Mouse (Mus musculus) large intestine, adult 2 months (tissue): ENCODE data around the gene Tbck. TPM values are rescaled to one million over a fixed set of nuclear protein-coding genes. Genes with fewer than 3 reads are reported as not detected.

ENCODE experiments used
- DNase-seq: peaks from one replicate; pipeline ENCODE4 v3.0.0-alpha.2; 2012; ENCODE audit warnings: low read depth, low spot score
- WGBS: fragments of 180-500 bp; shearing (Covaris S2); methylation state at CpG from one replicate; pipeline ENCODE4 v1.1.7; 2018; 5-methylcytosine and 5-hydroxymethylcytosine counted together
- polyA plus RNA-seq: library from polyadenylated mRNA; depleted of rRNA; stranded (reverse); fragments of >200 nt; gene quantifications from 2 replicates; pipeline ENCODE4 v1.2.3, GENCODE M21; 2012

The Tbck gene
- polyA plus RNA-seq, 1 experiment, result 3.0 TPM

DNA sequence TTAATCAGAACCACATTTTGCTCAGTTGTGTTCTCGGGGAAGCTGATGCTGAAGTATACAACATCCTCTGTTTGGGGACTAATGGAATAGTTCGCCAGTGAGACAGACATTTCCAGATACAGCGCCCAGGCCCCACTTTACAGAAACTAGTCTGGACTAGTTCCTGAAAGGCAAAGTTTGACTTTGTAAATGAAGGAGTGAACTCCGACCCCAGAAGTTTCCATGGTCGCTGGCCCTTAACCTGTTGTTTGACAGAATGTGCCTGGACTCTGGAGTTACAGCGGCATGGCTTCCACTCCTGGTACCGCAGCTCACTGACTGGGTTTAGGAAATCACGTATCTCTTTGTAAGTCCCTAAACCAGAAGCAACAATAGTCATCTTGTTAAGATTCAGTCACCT is 176.9 kb downstream of the Tbck start:
- DNase-seq, result no peak
- 71% methylated on average over 8 of the region's 8 CpGs for WGBS

DNA sequence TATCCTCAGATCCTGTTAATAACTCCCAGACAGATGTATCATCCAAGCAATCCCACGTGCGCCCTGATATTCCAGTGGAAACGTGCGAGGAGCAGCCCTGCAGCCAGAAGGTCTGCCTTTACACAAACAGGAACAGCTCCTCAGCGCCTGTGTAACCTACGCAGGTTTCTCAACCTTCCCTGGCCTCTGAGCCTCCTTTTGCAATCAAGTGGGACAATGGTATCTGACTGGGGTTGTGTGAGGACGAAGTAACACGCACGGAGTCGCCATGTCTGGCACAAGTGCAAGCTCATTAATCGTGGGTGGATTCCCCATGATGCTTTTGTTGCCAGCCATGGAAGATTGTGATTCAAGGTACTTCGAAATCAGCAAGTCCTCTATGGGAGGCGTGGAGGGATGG is 179.9 kb downstream of the Tbck start:
- no peak for DNase-seq
- WGBS, result 75% methylated on average over 13 of the region's 13 CpGs

DNA sequence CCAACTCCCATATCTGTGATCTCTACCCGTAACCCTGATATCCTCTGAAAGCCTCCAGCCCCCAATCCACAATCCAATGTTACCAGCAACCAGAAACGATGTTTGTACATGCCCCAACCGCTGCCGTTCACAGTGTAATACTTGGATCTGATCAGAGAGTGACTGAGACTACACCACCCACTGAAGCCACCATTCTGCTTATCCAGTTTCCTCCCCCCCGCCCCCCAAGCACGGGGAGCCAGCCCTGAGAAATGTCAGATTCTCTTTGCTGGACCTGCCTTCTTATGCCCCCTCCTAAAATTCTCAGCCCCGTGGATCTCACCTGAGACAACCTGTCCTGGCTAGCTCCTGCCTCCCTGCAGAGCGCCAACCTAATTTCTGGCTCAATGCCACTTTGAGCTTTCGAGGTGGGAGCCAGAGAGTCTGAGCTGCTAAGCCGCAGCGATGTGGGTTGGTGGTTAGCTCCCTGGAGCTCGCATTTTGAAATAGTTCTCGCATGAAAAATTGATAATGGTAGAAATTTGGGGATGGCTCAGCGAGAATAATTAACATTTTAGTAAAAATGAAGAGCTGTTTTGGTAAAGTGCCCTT is 180.5 kb downstream of the Tbck start:
- 68% methylated on average over 14 of the region's 14 CpGs for WGBS
- no peak for DNase-seq

DNA sequence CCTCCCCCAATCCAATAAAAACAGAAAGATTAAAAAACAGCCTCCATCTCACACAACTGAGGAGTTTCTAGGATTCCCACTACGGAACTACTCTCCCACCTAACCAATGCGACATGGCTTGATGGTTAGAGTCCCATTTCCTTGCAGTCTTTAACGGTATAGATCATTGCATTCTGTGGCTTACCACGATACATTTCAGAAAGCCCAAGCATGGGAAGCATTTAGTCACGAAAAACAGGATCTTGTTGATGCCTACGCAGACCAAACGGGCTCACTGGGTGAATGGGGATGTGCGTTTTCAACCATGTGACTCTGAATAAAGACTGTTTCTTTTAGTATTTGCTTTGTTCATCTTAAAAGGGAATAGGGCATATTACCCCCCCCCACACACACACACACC is 181.0 kb downstream of the Tbck start:
- 77% methylated on average over 8 of the region's 8 CpGs for WGBS
- DNase-seq, result no peak

DNA sequence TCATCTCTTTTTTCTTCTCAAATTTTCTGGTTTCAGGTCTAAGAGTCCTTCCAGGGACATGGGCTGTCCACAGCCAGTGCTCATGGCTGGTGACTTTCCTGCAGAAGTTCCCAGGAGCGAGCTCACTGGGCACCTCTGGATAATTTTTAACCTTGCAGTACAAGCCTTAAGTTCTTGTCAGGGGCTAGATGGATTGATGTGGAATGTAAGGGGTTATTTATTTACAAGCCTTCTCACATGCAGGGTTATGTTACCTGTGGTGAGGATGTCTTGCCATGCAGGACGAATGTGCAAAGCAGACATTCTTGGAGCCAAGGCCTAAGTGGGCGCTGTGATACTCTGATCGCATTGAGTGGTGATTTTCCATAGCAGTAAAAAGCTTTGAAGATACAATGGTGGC is 181.7 kb downstream of the Tbck start:
- 62% methylated on average over 4 of the region's 4 CpGs for WGBS
- no peak for DNase-seq

DNA sequence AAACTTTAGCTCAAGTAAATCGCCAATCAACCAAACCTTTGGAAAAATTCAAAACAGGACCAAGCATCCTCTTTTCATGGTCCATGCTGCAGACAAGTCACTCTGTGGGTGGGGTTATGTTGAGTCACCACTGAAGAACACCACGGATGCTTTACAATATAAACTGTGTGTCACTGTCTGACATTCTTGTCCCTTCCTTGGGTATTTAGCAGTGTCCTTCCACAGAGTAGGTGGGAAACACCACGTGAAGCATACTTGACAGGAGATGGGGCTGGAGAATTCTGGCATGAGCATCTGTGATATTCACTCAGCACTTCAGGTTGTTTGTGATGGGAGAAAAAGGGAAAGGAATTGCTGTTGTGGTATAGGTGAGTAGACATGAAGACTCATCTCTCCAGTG is 183.0 kb downstream of the Tbck start:
- WGBS, result 66% methylated on average over 3 of the region's 3 CpGs

DNA sequence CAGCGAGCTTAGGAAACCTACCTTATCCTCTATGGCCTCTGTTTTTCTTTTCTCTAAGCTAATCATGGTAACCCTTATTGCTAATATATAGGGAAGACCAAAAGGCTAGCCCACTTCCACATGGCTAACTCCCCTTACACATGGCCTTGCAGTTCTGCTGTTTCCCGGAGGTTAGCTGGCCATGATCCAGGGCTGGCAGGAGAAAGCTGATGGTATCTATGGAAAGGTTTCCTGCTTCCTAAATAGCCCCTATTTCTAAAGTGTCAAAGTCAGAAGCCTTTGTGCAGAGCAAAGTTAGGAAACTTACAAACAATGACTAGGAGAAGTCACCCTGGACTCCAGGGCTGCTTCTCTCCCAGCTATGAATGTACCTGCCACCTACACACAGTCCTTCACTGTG is 184.9 kb downstream of the Tbck start:
- WGBS, result 54% methylated on average over 2 of the region's 2 CpGs

More for the DNA sequence above, 183.0 kb downstream of the Tbck start:
- no peak for DNase-seq

DNA sequence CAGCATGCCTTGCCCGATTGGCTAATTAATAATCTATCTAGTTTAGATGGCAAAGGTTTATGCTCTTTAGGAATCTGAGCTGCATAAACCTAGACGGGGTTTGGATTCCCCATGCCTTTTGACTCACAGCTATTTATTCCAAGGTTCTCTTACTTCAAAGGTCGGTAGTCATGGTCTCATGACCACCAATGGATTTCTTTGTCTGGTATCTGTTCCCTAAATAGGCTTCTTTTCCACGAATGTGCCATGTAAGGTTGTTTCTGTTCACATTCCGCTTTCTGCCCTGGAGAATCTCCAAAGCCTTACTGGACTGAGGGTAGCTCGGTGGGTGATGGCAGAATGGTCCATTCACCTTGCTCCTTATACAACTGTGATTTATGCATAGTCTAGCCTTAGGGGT is 186.1 kb downstream of the Tbck start:
- WGBS, result 81% methylated on average over 6 of the region's 6 CpGs
- no peak for DNase-seq

More for the DNA sequence above, 184.9 kb downstream of the Tbck start:
- no peak for DNase-seq

DNA sequence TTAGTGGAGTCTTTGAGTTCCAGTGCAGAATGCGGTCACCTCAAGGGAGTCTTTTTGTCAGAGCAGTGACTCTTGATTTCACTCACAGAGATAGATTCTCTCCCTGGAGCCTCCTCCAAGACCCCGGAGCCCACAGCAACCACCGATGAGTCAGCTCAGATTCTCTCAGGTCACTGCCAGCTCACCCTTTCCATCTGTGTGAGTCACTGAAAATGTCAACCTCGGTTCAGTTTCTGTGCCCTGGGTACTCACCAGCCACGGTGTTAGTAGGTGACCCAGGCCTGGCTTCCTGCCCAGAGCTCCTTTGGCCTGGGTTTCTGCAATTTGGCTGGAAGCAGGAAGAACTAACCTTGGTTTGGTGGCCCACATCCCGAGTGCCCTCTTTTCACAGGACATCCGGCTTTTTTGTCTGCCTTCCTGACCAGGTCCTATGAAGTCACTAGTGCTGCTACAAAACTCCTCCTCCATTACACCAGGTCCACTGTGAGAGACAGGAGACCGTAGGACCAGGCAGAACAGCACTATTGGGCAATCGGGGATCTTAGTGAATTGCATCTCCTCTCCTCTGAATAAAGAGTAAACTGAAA is 187.5 kb downstream of the Tbck start:
- no peak for DNase-seq
- WGBS, result 70% methylated on average over 9 of the region's 9 CpGs

DNA sequence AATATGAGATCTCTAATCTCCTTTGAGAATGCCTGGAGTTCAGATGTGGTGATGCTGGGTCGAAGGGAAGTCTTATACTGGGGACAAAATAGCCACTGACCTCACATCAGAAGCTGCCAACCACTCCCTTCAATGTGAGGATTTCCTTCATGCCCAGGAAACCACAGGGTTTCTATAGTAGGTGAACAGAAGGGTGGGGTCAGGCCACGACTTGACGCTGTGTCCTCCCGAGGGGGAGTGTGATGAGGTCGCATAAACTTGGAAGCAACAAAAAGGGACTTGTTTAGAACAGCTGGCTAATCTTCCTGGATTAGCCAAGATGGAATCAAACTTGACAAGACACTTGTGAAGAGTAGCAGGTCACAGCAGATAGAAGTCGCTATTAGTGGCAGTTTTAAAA is 189.3 kb downstream of the Tbck start:
- WGBS, result 35% methylated on average over 6 of the region's 6 CpGs
- DNase-seq, result no peak

DNA sequence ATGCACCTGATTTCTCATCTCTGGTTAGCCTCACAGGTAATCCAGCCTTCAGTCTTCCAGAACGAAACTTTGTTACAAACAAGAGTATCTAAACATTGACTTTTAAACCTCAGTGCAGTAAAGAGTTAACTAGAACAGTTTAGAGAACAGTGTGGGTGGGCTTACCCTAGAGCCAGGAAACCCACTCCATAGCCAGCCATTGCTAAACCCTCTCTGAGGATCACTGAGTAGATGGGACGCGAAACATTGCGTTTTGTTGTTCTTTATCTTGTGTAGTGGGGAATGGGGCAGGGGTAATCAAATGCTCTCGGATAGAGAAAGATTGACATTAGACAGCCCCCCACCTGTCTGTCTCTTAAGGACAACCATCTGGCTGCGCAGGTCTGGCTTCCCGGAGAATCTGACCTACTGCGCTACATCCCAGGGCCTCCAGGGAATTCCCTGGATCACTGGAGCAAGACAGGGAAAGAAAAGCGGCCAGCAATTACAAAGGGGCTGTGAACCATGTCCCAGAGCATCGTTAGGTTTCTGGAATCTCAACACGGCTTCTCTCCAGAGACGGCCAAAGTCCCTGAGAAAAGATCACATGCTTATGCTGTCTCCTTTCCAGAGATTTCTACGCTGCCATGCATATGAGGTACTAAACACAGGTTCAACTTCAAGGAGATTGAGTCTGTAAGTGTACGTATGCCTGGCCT is 192.2 kb downstream of the Tbck start:
- no peak for DNase-seq
- 65% methylated on average over 14 of the region's 14 CpGs for WGBS

DNA sequence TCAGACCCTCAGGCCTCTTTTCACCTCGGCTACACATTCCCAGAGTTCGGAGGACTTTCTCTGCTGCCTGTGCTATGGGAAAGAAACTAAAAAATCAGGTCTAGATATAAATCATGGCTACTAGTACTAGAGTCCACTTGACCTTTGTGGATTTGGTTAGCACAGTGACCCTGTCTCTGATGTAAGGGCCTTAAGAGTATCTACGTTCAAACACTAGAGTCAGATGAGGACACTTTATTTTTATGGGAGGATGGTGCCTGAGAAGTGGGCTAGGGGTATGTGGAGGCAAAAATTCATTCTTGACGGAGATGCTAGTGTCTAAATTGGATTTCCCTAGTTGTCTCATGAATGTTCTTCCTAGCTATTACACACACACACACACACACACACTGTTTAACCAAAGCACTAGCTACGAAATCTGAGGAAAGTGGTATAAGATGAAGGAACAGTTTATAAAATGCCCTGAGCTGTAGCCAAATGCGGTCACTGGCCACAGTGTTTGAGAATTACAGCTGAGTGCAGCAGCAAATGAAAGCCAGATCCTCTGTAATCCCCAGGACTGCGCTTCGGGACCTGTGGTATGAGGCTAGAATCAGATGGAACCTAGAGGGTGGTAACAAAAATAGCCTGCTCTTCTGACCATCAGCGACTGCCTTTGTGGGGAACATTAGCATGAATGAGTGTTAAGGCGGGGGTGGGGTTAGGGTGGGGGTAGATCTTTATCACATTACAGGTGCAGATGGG is 193.2 kb downstream of the Tbck start:
- 72% methylated on average over 10 of the region's 10 CpGs for WGBS
- DNase-seq, result no peak

DNA sequence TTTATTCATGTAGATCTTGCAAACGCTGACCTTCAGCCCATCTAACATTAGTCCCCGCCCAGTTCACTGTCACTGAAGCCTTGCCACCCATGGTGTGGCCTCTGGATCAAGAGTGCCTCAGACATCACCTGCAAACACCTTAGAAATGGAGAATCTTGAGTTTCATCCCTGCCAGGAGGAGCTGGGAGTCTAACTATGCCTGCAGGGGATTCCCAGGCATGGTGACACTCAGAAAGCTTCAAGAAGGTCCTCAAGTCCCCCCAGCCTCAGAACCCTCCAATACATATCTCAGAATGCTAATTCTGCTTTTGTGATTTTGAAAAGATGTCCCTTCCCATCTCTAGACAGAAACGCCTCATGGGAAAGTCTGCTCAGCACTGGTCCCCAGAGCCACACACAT is 196.4 kb downstream of the Tbck start:
- WGBS, result 73% methylated on average over 3 of the region's 3 CpGs

DNA sequence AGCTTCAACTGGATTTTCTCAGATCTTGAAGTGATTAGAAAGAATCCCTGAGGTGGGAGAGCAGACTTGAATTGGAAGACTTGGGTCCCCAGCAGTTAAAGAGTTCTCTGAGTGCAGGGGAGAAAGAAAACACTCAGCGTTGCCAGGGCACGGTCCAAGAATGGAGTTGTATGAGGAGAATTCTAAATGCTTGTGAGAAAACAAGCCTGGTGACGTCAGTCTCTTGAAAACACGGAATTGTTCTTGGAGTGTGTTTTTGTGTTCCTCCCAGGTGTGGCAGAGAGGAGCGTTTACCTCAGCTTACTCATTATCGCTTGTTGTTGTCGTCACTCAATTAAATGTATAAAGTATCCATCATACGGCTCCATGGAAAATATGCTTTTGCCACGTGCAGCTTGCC is 196.9 kb downstream of the Tbck start:
- DNase-seq, result no peak
- 68% methylated on average over 9 of the region's 9 CpGs for WGBS

More for the DNA sequence above, 196.4 kb downstream of the Tbck start:
- DNase-seq, result no peak

DNA sequence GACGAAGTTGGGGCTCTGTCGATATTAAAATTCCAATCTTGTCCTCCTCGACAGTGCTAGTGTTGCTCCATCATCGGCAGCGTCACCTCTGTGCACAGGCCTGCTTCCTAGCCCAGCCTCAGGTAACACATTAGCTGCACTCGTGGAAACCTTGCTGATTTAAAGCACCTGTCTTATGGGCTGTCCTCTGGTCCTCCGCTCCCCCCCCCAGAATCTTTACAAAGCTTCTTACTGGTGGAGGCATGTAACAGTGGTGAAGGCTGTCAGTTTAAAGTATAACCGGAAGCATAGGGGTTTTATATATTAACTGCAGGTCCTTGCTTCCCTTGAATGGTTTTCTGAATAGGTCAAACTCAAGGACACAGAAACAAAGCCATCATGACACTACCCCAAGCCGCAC is 199.3 kb downstream of the Tbck start:
- 77% methylated on average over 9 of the region's 9 CpGs for WGBS
- DNase-seq, result no peak

DNA sequence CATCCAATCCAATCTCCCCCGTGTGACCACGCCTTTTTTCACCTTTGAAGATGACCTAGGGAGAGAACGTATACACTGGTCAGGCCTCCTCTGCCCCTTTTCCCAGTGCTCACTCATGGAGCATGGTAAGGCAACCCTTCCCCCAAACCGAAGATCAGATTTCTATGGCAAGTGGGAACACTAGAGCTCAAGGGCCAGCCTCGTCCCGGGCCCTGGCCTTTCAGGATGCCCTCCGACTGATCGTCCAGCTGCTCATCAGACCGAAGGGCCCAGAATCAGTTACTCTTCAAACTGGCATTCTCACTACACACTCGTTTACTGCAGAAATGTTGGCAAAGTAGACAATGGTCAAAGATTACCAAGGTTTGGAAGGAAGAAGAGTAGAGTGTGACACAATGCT is 200.5 kb downstream of the Tbck start:
- WGBS, result 90% methylated on average over 10 of the region's 10 CpGs
- no peak for DNase-seq

DNA sequence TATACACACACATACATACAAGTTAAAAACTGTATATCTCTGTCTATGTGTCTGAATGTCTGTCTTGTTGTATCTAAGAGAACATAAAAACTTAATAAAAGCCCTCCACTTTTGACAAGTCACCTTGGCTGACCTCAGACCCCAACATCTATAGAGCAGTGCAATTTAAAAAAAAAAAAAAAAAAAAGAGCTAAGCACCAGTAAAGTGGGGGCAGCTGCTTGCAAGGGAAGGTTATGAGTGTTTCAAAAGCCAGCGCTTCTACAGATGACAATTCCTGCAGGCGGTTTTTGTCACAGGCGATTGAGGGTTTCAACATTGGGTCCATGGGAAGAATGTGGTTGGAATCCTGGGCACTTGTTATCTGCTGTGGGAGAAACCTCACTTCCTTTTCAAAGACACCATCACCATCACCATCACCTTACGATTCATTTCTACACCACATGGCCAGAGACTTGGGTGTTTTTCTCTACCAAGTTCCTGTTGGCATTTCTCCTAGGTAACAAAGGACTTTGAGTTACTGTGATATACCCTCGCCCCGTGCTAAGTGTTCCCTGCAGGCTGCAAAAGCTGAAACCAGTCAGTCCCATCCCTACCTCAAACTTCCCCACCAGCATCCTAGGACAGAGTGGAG is 202.6 kb downstream of the Tbck start:
- WGBS, result 54% methylated on average over 6 of the region's 6 CpGs
- no peak for DNase-seq

DNA sequence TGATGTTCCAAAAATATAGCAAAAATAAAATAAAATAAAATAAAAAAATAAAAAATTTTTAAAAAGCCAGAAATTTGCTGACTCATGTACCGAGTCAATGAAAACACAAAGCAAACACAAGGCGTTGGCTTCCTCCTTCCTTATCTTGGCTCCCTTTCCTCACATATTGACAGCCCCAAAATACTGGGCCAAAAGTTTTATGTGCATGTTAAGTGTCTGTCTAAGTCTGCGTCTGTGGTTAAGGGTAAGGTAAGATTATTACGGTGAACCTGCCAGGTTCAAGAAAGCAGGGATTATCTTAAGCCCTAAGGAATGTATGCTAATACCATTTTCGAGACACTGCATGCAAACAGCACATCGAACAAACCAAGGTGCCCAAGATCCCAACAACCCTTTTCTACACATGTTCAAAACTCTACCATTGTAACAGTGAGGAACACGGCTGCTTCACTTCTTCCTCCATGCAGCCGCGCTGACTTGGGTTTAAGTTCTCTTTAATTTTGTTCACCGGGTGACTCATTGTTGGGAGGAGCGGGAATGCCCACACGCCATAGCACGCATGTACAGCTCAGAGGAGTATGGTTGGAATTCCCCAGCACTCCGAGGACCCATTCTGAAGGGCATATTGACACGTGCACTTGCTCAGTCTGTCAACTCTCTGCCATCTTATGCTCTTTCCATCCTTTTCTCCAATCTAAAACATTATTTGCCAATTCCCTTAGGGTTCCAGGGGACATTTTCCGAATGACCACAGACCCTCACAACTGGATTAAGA is 203.3 kb downstream of the Tbck start:
- 71% methylated on average over 16 of the region's 16 CpGs for WGBS

More for the DNA sequence above, 203.3 kb downstream of the Tbck start:
- DNase-seq, result peak; percentile 8
